Mouse (Mus musculus) frontal cortex, postnatal 25 days (tissue): ENCODE results near the gene Huwe1.

Experiments used
- DNase-seq, 2 experiments: peaks; one replicate each; pipeline ENCODE4 v3.0.0; 2022; ENCODE audit warnings: low spot score in 2 of 2

Huwe1 gene

DNA sequence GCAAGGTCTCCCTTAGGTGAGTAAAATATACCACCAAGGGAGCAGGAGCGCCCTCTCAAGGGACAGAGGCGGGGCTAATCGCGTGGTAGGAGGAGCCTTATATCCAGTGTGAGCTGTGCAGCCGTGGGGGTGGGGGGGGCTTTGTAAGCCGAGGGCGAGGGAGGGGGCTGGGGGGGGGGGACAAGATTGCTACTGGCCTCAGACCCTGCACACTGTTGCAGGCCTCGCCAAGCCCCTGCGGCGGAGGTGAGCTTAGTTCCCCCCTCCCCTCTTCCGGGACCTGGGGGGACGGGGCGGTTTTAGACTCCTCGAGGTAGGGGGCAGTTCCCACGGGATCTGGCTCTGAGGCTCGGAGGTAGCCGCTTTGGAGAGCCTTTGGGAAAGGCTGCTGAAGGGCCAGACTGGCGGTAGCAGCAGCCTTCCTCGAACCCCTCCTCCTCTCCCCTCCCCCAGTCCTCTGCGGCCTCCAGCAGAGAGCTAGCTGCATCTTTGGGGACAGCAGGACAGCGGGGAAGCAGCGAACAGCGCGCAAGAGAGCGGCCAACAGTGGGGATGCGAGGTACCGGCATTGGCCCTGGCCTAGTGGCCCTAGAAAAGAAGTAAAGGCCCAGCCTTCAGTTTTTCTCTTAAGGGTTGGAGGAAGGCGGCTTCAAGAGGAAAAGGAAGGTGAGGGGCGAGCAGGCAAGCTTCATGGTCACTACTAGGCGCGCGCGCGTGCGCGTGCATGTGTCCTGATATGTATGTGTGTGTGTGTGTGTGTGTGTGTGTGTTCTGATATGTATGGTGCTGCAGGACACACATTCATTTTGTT, at the start of gene Huwe1:
TSS of gene Huwe1 (plus strand) at position 107 of the 811 bp plus-strand sequence.
- peak; percentile 33 to 54 for DNase-seq

- no peak for DNase-seq
Measured at GRCm38 (mm10) chrX:151780348-151780747, 20.3 kb upstream of the Huwe1 start.

DNA sequence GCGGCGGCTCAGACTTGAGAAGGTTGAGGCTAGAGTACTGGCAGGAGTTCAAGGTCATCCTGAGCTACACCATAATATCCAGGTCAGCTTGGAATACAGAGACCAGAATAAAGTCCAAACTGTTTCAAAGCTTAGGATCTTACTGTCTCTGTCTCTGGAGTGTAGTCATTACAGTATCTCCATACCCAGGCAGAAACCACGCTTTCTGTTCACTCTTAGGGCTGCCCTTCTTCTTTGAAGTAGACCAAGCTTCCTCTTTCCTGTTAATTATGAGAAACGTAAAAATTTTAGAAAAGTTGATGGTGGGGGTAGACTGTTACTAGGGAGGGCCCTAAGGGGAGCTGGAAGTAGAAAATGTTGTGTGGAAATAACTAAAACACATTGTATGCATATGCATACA, 17.7 kb upstream of the Huwe1 start:
- no peak for DNase-seq

DNA sequence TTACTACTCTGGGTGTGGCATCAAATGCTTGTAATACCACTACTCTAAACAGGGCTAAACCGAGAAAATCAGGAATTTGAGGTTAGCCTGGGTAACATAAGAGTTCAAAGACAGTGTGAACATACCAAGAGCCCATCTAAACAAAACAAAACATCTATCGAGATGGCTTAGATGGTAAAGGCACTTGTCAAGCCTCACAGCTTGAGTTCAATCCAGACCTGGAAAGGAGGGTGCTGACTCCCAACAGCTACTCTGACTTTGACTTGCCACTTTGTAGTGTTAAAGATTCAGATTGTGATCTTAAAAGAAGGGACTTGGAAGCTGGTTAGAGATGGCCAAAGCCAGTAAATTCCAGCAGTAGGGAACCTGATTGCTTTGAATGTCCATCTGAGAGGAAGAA, 7.8 kb upstream of the Huwe1 start:
- no peak for DNase-seq

GRCm38 (mm10) chrX:151797970-151798369, 2.6 kb upstream of the Huwe1 start:
- DNase-seq, result no peak

DNA sequence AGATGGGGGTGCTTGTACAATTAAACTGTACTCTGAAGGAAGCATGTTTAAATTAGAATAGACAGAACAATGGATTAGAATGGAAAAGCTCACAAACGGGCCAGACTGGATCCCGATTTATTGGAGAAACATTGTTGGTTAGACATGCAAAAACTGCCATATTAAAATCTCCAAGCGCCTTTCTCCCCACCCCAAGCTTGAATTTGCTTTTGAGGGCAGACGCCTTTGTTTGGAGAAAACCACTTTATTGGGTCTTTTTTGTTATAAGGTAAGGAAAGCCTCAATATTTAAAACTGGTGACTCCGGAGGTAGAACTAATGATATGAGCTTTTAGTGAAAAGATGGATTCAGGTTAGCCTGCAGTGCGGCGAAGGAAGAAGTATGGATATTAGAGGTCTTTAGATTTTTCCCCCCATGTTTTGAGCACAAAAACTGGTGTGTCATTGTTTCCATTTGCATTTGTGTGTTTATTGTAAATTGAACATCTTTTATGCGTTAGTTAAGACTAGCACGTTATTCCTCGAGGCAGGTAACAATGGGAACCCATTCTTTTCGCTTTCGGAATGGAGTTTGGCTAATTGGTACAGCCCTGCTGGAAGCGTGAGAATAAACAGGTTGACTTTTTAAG, 1.8 kb downstream of the Huwe1 start:
- DNase-seq, result no peak

DNA sequence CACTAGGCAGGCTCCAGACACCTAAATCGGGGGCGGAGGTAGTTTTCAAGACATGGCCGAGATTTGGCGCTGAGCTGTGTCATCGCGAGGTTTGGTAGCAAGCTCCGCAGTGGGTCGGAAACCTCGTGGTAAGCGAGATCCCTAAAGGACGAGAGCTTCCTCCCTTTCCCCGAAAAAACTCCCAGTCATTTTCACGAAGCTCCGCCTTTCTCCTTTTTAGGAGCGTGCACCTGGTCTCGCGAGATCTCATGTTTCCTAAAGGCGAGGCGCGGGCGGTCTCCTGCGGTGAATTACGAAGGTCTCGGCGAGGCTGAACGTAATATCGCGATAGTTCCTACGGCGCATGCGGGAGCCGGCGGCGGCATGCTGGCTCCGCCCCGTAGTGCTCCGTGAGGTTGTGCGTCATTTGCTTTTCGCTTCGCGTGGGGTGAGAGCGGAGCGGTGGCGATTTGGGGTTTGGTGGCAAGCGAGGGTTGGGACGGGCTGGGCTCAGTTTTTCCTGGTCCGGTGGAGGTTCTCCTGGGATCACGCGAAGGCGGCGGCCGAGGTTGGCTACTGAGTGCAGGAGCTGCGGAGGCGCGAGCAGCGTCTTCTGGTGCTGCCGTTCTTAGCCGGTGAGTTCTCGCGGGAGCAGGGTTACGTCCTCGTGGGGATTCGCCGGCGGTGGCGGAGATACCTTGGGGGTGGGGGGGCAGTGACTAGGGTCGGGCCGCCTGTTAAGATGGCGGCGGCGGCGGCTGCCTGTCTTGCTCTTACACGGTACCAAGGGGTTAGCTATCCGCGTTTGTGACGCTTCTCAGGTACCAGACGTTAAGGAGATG, 2.6 kb downstream of the Huwe1 start:
- DNase-seq, result peak; percentile 78 to 83

GRCm38 (mm10) chrX:151803777-151804101, 3.1 kb downstream of the Huwe1 start:
- peak in 1 of 2 experiments; percentile 23 for DNase-seq

- no peak for DNase-seq
Measured at GRCm38 (mm10) chrX:151804388-151804787, 3.8 kb downstream of the Huwe1 start.

DNA sequence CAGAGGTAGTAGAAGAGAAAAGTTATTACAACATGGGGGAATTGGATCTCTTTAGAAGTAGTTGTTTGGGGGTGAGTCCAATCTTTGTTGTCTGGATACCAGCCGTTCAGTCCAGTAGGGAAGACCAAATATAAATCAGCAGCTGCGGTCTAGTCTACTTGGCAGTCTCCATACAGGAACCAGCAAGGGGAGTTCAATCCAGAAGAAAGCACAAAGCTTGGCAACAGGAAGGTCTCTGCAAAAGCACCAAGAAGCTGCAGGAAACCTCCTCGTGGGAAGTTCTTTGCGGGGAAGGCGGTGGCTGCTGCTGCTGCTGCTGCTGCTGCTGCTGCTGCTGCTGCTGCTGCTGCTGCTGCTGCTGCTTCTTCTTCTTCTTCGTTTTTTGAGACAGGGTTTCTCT, 10.9 kb downstream of the Huwe1 start:
- DNase-seq, result no peak

DNA sequence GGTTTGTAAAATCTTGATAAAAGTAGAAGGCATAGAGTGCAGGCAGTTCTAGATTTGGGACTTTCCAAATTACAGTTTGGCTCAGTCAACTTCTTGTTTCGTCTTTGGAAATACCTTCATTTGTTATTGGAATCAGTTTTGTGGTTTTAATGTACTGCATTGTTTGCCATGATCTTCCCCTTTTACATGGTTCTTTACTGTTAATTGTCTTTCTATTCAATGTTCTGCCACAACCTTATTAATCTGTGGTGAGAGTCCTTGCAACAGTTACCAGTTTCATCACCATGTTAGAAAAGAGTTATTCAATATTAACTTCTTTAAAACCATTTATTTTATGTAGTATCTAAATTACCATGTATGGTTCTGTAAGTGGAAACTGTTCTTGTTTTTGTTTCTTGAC, 13.0 kb downstream of the Huwe1 start:
- no peak for DNase-seq

GRCm38 (mm10) chrX:151817712-151818111, 17.1 kb downstream of the Huwe1 start:
- no peak for DNase-seq

DNA sequence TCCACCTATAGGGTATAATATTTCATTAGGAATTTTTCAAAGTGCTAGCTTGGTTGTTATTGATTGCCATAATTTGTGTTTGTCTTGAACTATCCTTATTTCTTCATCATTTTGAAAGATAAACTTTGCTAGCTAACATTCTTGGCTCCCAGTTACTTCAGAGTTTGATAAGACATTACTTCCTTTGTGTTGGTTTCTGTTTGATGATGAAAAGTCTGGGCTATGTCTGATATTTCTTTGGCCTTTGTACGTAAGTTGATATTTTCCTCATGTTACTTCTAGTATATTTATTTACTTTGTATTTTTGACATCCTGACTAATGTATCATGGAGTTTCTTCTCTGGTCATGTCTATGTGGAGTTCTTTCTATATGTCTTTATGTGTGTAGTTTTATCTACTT, 28.4 kb downstream of the Huwe1 start:
- no peak for DNase-seq

DNA sequence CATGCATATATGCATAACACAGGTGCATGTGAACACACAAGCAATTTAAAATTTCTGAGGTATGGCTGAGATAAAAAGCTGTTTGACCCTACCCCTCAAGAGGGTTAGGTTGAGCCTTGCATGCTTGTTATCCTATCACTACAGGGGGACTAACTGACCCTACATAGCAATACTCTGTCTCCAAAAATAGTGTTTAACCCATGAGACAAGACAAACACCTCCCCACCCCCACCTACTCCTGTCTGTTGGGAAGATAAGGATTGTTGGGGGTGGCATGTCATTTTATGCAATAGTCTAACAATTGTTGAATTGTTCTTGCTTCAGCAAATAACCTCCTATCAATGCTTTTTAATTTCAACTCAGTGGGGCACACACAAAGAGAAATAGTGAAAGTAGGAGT, 30.7 kb downstream of the Huwe1 start:
- DNase-seq, result no peak

DNA sequence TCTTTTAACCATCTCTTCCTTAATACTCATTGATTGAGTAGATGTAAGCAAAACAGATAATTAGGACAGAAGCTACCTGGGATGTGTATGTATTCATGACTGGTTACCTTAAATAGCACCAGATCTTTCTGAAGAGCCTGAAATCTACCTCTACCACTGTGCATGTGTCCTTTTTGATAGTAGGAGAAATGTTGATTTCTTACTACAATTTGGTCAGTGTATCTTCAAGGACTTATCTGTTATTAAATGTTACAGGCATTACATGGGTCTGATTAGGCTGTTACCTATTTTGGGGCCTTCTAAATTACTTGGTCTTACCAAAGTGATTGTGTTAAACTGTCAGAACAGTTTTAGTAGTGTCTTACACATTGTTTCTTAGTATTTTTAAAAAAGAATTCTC, 32.4 kb downstream of the Huwe1 start:
- DNase-seq, result no peak

- no peak for DNase-seq
Measured at GRCm38 (mm10) chrX:151859436-151859835, 58.8 kb downstream of the Huwe1 start.

DNA sequence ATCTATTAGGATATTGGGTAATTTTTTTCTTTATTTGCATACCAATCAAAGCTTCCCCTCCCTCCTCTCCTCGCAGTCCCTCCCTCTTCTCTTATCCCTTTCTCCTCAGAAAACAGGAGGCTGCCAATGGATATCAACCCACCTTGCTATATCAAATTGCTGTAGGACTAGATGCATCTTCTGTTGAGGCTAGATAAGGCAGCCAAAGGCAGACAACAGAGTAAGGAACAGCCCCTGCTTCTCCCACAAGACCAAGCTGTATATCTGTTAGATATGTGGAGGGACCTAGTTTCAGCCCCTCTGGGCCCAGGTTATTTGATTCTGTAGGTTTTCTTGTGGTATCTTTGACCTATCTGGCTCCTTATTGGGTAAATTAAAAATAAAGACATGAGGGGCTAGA, 110.1 kb downstream of the Huwe1 start:
- no peak for DNase-seq

DNA sequence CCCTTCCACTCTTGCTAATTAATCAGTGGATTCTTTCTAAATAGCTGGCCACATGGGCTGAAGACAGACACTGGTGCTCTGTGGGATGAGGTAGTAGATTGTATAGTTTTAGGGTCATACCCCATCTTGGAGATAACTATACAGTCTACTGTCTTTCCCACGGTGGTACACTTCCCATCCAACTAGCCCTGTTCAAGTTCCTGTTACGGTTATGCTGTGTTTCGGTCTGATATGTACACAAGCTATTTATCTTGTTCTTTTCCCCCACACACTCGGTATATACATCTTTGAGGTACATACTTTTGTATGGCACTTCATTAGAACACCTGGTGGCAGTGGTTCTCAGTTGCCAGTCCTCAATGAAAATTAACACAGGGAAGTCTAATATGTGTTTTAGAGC, 111.7 kb downstream of the Huwe1 start:
- no peak for DNase-seq

DNA sequence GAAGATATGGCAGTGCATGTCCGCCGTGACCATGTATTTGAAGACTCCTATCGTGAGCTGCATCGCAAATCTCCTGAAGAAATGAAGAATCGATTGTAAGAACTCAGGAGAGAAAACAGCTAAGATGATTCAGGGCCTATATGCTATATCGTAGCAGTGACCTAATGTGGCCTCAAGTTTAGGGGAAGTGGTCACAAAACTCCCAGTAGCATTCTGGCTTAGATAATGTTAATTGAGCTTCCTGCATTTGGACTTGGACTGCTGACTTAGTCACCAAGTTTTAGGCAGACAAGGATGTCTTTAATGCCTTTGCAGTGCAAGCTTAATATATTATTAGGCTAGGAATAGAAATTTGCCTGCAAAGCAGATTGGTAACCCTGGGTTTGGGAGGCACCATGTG, 128.8 kb downstream of the Huwe1 start:
- DNase-seq, result no peak

GRCm38 (mm10) chrX:151938852-151939251, 138.2 kb downstream of the Huwe1 start:
- no peak for DNase-seq

DNA sequence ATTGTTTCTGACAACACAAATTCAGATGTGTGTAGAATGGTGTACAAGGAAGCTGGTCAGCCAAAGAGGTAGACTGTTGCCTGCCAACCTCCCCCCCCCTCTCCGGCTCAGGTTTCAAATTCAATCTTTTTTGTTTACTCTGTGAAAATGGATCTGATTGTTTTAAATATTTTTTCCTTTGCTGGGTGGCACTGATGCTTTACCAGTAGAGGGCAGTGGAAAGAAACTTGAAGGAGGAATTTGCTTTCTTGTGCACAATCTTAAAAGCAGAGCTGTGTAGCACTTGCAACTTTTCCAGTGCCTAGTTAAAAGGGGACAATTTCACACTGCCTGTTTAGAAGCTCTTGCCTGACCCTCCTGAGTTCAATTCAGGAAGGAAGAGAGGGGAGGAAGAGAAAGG, 146.4 kb downstream of the Huwe1 start:
- no peak for DNase-seq

- no peak for DNase-seq
Measured at GRCm38 (mm10) chrX:151947781-151948180, 147.2 kb downstream of the Huwe1 start.

DNA sequence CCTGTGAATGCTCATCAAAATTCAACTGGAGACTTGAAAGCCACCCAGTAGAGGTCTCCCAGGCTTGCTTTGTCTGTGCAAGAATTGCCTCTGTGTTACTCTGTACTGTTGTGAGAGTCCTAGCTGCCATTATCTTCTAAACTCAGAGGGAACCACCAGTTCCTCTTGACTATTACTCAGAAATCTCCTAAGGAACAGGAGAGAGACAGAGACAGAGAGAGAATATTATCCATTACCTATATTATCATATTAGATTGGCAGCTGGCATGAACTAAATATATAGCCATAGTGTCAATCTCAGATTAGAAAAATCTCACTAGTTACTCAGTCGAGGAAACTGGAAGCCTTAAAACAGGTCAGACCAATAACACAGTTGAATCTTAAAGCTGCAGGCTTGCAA, 149.6 kb downstream of the Huwe1 start:
- no peak for DNase-seq
